Mouse (Mus musculus): ENCODE data around the gene Gm20388.
"Not testable (repeated sequence)": the region's sequence is repeated elsewhere in the genome, so short reads cannot be mapped to it uniquely, and the experiment has no call there.

Gm20388 gene

DNA sequence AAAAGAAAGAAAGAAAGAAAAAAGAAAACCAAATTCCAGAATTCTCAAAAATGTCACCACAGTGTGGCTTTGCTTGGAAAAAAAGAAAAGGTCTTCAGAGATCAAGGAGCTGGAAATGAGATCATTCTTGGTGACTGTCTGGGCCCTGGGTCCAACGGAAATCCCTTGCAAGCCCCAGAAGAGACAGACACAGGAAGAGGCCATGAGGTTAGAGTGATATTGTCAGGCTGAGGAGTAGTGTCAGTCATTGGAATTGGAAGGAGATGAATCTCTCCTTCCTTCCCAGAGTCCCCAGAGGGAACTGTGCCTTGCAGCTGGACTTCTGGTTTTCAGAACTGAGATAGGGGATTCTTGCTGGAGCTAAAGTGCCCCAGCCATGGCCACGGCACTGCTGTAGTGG lies 788.9 kb downstream of the Gm20388 start:
- intact Hi-C loops (cut with DNase I): no loop called here

DNA sequence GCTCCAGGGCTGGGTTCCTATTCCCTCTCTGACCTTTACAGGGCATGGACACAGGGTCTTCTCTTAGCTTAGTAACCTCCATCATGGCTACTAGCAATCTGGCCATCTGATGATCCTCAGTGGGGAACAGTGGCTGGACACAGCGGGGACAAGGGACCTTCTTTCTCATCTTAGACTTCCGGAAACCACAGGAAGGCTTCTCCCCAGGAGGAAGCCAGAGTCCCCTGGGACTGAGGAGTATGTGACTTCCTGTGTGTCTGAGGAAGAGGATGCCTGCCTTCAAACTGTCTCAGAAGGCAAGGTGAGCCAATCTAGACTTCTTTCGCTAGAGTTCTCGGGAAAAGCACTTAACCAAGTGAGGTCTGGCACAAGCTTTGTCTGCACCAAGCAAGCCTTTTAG lies 789.4 kb downstream of the Gm20388 start:
- intact Hi-C loops (cut with DNase I): no loop called here

DNA sequence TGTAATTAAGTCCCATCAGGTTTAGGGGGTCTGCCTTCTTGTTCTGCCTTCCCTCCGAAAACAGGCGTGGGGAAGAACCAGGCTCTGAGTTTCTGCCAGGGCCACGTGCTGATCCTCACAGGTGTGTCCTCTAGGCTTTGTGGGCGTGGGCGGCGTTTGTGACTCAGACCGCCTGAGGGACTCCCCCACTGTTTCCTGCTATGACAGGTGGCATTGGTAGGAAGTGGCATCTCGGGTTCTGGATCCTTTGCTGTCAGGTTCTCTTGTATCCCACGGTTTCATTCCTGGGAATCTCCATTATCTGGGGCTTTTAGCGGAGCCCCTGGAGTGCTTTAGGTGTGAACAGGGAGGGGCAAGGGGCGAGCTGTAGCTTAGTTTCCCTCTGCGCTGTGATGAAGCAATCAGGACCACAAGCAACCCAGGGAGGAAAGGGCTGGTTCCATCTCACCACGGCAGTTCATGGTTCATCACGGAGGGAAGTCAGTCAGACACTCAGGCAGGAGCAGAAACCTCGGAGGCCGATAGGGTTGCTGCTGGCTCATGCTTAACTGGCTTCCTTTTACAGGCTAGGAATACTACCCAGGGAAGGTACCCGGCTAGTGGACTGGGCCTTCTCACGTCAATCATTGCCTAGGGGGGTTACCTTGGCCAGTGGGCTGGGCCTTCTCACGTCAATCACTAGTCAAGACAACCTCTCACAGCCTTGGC lies 791.3 kb downstream of the Gm20388 start:
- intact Hi-C loops (cut with DNase I): no loop called here

DNA sequence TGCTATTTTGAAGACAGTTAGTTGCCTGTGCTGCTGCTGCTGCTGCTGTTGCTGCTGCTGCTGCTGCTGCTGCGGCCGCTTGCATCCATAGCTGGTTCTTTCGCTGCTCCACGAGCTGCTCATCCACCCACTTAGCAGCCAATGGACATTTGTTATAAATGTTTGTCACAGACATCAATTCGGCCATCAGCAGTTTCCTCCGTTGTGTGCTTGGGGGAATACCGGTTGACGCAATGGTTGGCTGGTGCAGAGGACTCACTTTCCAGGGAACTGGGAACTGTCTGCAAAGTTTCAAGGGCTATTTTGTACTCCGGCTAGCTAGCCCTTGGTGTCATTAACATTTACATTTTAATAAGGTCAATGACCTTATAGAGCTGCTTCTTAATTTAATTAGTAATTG lies 793.6 kb downstream of the Gm20388 start:
- intact Hi-C loops (cut with DNase I): no loop called here

- intact Hi-C loops (cut with DNase I): no loop called here
Measured at GRCm38 (mm10) chr8:120705163-120705562, 794.5 kb downstream of the Gm20388 start.

GRCm38 (mm10) chr8:120706193-120706592 lies 795.6 kb downstream of the Gm20388 start:
- intact Hi-C loops (cut with DNase I): no loop called here

DNA sequence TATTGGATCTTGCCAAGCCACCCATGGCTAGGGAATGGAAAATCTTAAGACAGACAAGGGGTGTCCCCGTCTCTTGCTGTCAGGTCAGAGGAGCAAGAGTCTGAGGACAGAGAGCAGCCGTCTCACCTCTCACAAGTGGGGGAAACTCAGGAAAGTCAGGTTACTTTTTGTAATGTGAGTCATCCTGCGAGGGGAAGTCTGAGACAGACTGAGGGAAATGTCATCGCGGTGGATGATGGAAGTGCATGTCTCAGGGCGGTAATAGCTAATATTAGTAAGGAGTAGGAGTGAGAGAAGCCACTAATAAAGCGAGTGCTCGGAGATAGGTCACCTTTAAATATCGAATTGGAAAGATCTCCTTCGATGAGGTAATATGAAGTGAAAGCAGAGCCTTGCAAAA lies 798.5 kb downstream of the Gm20388 start:
- intact Hi-C loops (cut with DNase I): no loop called here

DNA sequence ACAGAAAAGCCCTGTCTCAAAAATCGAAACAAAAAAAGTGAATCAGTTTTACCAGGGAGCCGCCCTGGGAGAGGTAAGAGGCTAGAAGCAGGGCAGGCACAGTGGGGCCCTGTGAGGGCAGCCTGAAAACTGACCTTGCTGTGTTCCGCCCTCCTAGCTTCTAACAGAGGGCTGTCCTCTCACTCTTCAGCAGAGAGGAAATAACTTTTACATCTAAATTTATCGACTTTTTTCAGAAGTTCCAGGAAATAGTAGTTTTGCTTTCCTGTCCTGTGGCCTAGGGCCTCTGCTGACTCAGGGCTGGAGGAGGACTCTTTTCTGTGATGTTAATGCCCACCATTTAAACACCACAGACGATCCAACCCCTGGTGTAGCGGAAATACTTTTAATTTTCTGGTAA lies 804.6 kb downstream of the Gm20388 start:
- intact Hi-C loops (cut with DNase I): no loop called here

DNA sequence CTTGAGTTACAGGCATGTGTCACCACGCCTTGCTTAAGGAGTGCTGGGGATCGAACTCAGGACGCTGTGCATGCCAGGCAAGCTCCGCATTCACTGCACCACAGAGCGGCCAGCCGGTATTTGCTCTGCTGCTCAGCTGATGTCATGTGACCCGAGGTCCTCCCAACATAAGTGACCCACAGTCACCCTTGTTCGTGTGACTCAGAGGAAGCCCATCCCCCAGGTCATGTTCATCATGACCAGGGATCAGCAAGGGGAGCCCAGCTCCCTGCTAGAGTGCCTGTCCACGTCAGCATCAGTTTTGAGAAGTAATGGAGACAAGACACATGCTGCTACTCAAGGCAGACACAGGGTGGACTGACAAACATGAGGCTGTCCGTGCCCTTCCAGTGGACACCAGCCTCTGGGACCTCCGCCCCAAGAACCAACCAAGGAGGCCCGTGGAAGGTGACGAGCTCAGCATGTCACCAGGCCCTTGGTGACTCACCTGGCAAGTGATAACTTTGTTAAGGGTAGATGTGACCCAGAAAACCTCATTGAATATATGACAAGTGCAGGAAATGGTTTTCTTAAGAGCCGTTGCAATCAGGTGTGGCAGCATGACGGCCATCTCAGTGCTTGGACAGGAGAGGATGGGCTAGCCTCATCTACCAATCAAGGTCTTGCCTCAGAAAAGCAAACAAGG lies 805.5 kb downstream of the Gm20388 start:
- intact Hi-C loops (cut with DNase I): no loop called here

- intact Hi-C loops (cut with DNase I): no loop called here
Measured at GRCm38 (mm10) chr8:120719586-120720236, 809.1 kb downstream of the Gm20388 start.

DNA sequence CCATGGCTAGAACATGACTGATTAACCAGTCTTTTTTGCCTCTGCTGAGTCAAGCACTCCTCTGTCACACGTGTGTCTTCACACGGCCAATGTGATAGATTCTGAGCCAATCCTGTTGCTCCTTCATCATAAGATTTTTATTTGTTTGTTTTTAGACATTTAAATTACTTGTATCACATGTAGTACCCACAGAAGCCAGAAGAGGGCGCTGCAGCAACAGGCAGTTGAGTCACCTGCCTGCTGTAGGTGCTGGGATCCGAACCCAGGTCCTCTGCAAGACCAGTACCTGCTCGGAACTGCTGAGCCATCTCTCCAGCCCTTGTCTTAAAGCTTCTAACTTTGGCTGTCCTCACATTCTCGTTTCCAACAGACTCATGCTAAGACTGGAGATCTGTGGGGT lies 812.4 kb downstream of the Gm20388 start:
- intact Hi-C loops (cut with DNase I): no loop called here

DNA sequence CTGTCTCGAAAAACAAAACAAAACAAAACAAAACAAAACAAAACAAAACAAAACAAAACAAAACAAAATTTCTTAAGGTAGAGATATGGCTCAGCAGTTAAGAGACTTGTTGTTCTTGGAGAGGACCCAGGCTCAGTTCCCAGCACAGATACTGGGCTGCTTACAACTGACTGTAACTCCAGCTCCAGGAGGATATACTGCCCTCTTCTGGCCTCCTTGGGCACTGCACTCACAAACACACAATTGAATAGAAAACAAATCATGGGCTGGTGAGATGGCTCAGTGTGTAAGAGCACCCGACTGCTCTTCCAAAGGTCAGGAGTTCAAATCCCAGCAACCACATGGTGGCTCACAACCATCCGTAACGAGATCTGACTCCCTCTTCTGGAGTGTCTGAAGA lies 813.5 kb downstream of the Gm20388 start:
- intact Hi-C loops (cut with DNase I): not testable (repeated sequence)

- intact Hi-C loops (cut with DNase I): no loop called here
Measured at GRCm38 (mm10) chr8:120724816-120725575, 814.4 kb downstream of the Gm20388 start.

- intact Hi-C loops (cut with DNase I): no loop called here
Measured at GRCm38 (mm10) chr8:120725576-120725950, 814.9 kb downstream of the Gm20388 start.

- intact Hi-C loops (cut with DNase I): no loop called here
Measured at GRCm38 (mm10) chr8:120726051-120726450, 815.4 kb downstream of the Gm20388 start.

GRCm38 (mm10) chr8:120728488-120729160 lies 818.0 kb downstream of the Gm20388 start:
- intact Hi-C loops (cut with DNase I): no loop called here

- intact Hi-C loops (cut with DNase I): no loop called here
Measured at GRCm38 (mm10) chr8:120731582-120731981, 820.9 kb downstream of the Gm20388 start.

- intact Hi-C loops (cut with DNase I): no loop called here
Measured at GRCm38 (mm10) chr8:120732068-120732467, 821.4 kb downstream of the Gm20388 start.

- intact Hi-C loops (cut with DNase I): loop anchor here (5.0 kb wide), 2 partner anchors 54 to 61 kb away; no protein-coding TSS in a partner anchor
Measured at GRCm38 (mm10) chr8:120735770-120736481, 825.3 kb downstream of the Gm20388 start, which contains the start of gene Irf8. Irf8 (plus strand) TSS chr8:120736358.

- intact Hi-C loops (cut with DNase I): loop anchor here (5.0 kb wide), 2 partner anchors 54 to 61 kb away; no protein-coding TSS in a partner anchor
Measured at GRCm38 (mm10) chr8:120736486-120736885, 825.8 kb downstream of the Gm20388 start.

Data from adrenal gland (tissue).